Mouse (Mus musculus) kidney, embryonic 14.5 days (tissue): ENCODE results near the gene Igfals. TPM values are rescaled to one million over a fixed set of nuclear protein-coding genes. Genes with fewer than 3 reads are reported as not detected.

Experiments
- ATAC-seq: fragments of 200-750 bp; cut with Nextera tagmentation; 2 replicates; pipeline ENCODE4 v1.8.0; 2017; ENCODE audit warnings: moderate number of reproducible peaks, mild to moderate bottlenecking, moderate TSS enrichment, moderate library complexity; ENCODE audit not compliant: low FRiP score, low TSS enrichment
- H3K27ac ChIP-seq: fragments of 300-500 bp; sonication (generic); 2 replicates; pipeline ENCODE4 v1.5.1; 2014; ENCODE audit warnings: low read depth, mild to moderate bottlenecking, low read length, moderate library complexity, mixed read lengths
- H3K27me3 ChIP-seq: fragments of 300-500 bp; sonication (generic); 2 replicates; pipeline ENCODE4 v1.6.1; 2014; ENCODE audit warnings: mild to moderate bottlenecking, low read length; ENCODE audit not compliant: control insufficient read depth, insufficient read depth
- H3K36me3 ChIP-seq: fragments of 300-500 bp; sonication (generic); 2 replicates; pipeline ENCODE4 v1.6.1; 2014; ENCODE audit warnings: low read length, mixed read lengths; ENCODE audit not compliant: control insufficient read depth, insufficient read depth
- H3K4me1 ChIP-seq: fragments of 300-500 bp; sonication (generic); 2 replicates; pipeline ENCODE4 v1.6.1; 2014; ENCODE audit warnings: low read length, mixed read lengths; ENCODE audit not compliant: control insufficient read depth, insufficient read depth
- H3K4me2 ChIP-seq: fragments of 300-500 bp; sonication (generic); replicated peaks from 2 replicates; pipeline ENCODE4 v1.6.1; 2014; ENCODE audit warnings: low read depth, mild to moderate bottlenecking, low read length
- H3K4me3 ChIP-seq: fragments of 300-500 bp; sonication (generic); 2 replicates; pipeline ENCODE4 v1.5.1; 2014; ENCODE audit warnings: mild to moderate bottlenecking, low read length
- H3K9ac ChIP-seq: fragments of 300-500 bp; sonication (generic); 2 replicates; pipeline ENCODE4 v1.6.1; 2014; ENCODE audit warnings: low read depth, mild to moderate bottlenecking, low read length, moderate library complexity
- H3K9me3 ChIP-seq: fragments of 300-500 bp; sonication (generic); 2 replicates; pipeline ENCODE4 v1.6.1; 2016; ENCODE audit warnings: low read length; ENCODE audit not compliant: control insufficient read depth
- WGBS: fragments of 180-500 bp; shearing (Covaris S2); extraction: QIAGEN DNeasy Blood & Tissue Kit; methylation state at CpG from one replicate; pipeline ENCODE4 v1.1.7; 2014; 5-methylcytosine and 5-hydroxymethylcytosine counted together
- polyA plus RNA-seq: library from polyadenylated mRNA; unstranded; fragments of >200 nt; fragmentation: Nextera tagmentation; extraction: Ambion mirVana; gene quantifications from 2 replicates; pipeline ENCODE4 v1.2.1, GENCODE M21; 2014

The Igfals gene
- polyA plus RNA-seq, 1 experiment from 2014 or later: 1.0 TPM

- Histone ChIP-seq H3K4me1 (peaks cover 22% of the 10 kb centered on the region), H3K9ac (peak overlapping the region; percentile 93), H3K27me3 (no peaks in the 10 kb centered on the region), H3K9me3 (no peaks in the 10 kb centered on the region), H3K4me2 (peak overlapping the region; percentile 92), H3K27ac (peak overlapping the region; percentile 79), H3K36me3 (peaks cover 61% of the 10 kb centered on the region), H3K4me3 (peak overlapping the region; percentile 83)
- 12% methylated on average over 23 of the region's 23 CpGs for WGBS
- ATAC-seq: no peak
Observed at GRCm38 (mm10) chr17:24895571-24896240, 29.9 kb downstream of the Igfals start.

- H3K36me3 ChIP-seq: peaks cover 61% of the 10 kb centered on the region
- no peaks in the 10 kb centered on the region for H3K27me3 ChIP-seq
- peak; percentile 82 for ATAC-seq
- H3K9me3 ChIP-seq: no peaks in the 10 kb centered on the region
- peaks cover 22% of the 10 kb centered on the region for H3K4me1 ChIP-seq
- H3K27ac ChIP-seq: peak within 1 kb of the TSS; percentile 79
- H3K4me3 ChIP-seq: peak within 1 kb of the TSS; percentile 83
- H3K9ac ChIP-seq: peak within 1 kb of the TSS; percentile 93
- under 1% methylated on average over 50 of the region's 50 CpGs for WGBS
- peak within 1 kb of the TSS; percentile 92 for H3K4me2 ChIP-seq
Observed at GRCm38 (mm10) chr17:24896241-24896992, 30.6 kb downstream of the Igfals start, which contains the start of gene Nme3. TSS of gene Nme3 (plus strand) at chr17:24896500.

- H3K36me3 ChIP-seq: peaks cover 61% of the 10 kb centered on the region
- ATAC-seq: no peak
- peak overlapping the region; percentile 92 for H3K4me2 ChIP-seq
- H3K27me3 ChIP-seq: no peaks in the 10 kb centered on the region
- peaks cover 22% of the 10 kb centered on the region for H3K4me1 ChIP-seq
- peak overlapping the region; percentile 83 for H3K4me3 ChIP-seq
- peak overlapping the region; percentile 79 for H3K27ac ChIP-seq
- H3K9ac ChIP-seq: peak overlapping the region; percentile 93
- H3K9me3 ChIP-seq: no peaks in the 10 kb centered on the region
- WGBS: 31% methylated on average over 11 of the region's 11 CpGs
Observed at GRCm38 (mm10) chr17:24896993-24897269, 31.1 kb downstream of the Igfals start.

GRCm38 (mm10) chr17:24897600-24897999 is 31.8 kb downstream of the Igfals start:
- no peak overlapping the region for H3K27ac ChIP-seq
- WGBS: 71% methylated on average over 4 of the region's 4 CpGs
- H3K9me3 ChIP-seq: no peaks in the 10 kb centered on the region
- 0 out of 2 replicates have a peak overlapping the region, but pooled peaks have one; percentile 83 for H3K4me3 ChIP-seq
- ATAC-seq: no peak
- peak overlapping the region; percentile 93; the same call in 1 of the 2 replicates for H3K9ac ChIP-seq
- H3K4me1 ChIP-seq: peaks cover 22% of the 10 kb centered on the region
- H3K27me3 ChIP-seq: no peaks in the 10 kb centered on the region
- peaks cover 62% of the 10 kb centered on the region for H3K36me3 ChIP-seq
- peak overlapping the region; percentile 92; the same call in 1 of the 2 replicates for H3K4me2 ChIP-seq

- Histone ChIP-seq H3K4me1 (peaks cover 22% of the 10 kb centered on the region), H3K36me3 (peaks cover 62% of the 10 kb centered on the region), H3K9ac (no peak overlapping the region), H3K4me3 (no peak overlapping the region), H3K4me2 (no peak overlapping the region), H3K27me3 (no peaks in the 10 kb centered on the region), H3K27ac (no peak overlapping the region), H3K9me3 (no peaks in the 10 kb centered on the region)
- WGBS: 78% methylated on average over 4 of the region's 4 CpGs
- no peak for ATAC-seq
Observed at GRCm38 (mm10) chr17:24898041-24898854, 32.5 kb downstream of the Igfals start.

- Histone ChIP-seq H3K4me2 (no peak overlapping the region), H3K4me1 (peaks cover 16% of the 10 kb centered on the region), H3K4me3 (no peak overlapping the region), H3K9ac (no peak overlapping the region), H3K27ac (no peak overlapping the region), H3K36me3 (peaks cover 69% of the 10 kb centered on the region), H3K9me3 (no peaks in the 10 kb centered on the region), H3K27me3 (no peaks in the 10 kb centered on the region)
- ATAC-seq: no peak
- 91% methylated on average over 5 of the region's 5 CpGs for WGBS
Observed at GRCm38 (mm10) chr17:24899153-24899552, 33.4 kb downstream of the Igfals start.

- peaks cover 13% of the 10 kb centered on the region; the same call in 1 of the 2 replicates for H3K4me1 ChIP-seq
- ATAC-seq: no peak
- 94% methylated on average over 6 of the region's 6 CpGs for WGBS
Observed at GRCm38 (mm10) chr17:24900014-24900413, 34.2 kb downstream of the Igfals start.

GRCm38 (mm10) chr17:24902124-24902523 is 36.3 kb downstream of the Igfals start:
- Histone ChIP-seq H3K36me3 (peaks cover 99% of the 10 kb centered on the region), H3K9ac (no peak overlapping the region), H3K9me3 (no peaks in the 10 kb centered on the region), H3K27me3 (no peaks in the 10 kb centered on the region), H3K4me3 (no peak overlapping the region), H3K27ac (no peak overlapping the region), H3K4me1 (peaks cover under 1% of the 10 kb centered on the region; the same call in 1 of the 2 replicates), H3K4me2 (no peak overlapping the region)
- no peak for ATAC-seq
- 92% methylated on average over 5 of the region's 5 CpGs for WGBS

More at GRCm38 (mm10) chr17:24900014-24900413, 34.2 kb downstream of the Igfals start:
- Histone ChIP-seq H3K4me3 (no peak overlapping the region), H3K36me3 (peaks cover 78% of the 10 kb centered on the region), H3K4me2 (no peak overlapping the region), H3K27ac (no peak overlapping the region), H3K9me3 (no peaks in the 10 kb centered on the region), H3K27me3 (no peaks in the 10 kb centered on the region), H3K9ac (no peak overlapping the region)
